Mouse (Mus musculus) neural tube, embryonic 12.5 days (tissue): ENCODE data around the gene Lgals3bp. TPM values are rescaled to one million over a fixed set of nuclear protein-coding genes. Genes with fewer than 3 reads are reported as not detected.

Experiments
- ATAC-seq: fragments of 200-750 bp; cut with Nextera tagmentation; 2 replicates; pipeline ENCODE4 v1.8.0; 2017; ENCODE audit warnings: low read depth, mild to moderate bottlenecking, moderate TSS enrichment, moderate library complexity; ENCODE audit not compliant: low FRiP score
- H3K27ac ChIP-seq: fragments of 300-500 bp; sonication (generic); 2 replicates; pipeline ENCODE4 v1.5.1; 2016
- H3K27me3 ChIP-seq: fragments of 300-500 bp; sonication (generic); replicated peaks from 2 replicates; pipeline ENCODE4 v1.6.1; 2016; ENCODE audit warnings: mild to moderate bottlenecking
- H3K36me3 ChIP-seq: fragments of 300-500 bp; sonication (generic); 2 replicates; pipeline ENCODE4 v1.6.1; 2016; ENCODE audit warnings: mild to moderate bottlenecking
- H3K4me1 ChIP-seq: fragments of 300-500 bp; sonication (generic); 2 replicates; pipeline ENCODE4 v1.6.1; 2016
- H3K4me2 ChIP-seq: fragments of 300-500 bp; sonication (generic); replicated peaks from 2 replicates; pipeline ENCODE4 v1.6.1; 2016; ENCODE audit warnings: mild to moderate bottlenecking
- H3K4me3 ChIP-seq: fragments of 300-500 bp; sonication (generic); 2 replicates; pipeline ENCODE4 v1.5.1; 2016
- H3K9ac ChIP-seq: fragments of 300-500 bp; sonication (generic); 2 replicates; pipeline ENCODE4 v1.6.1; 2016; ENCODE audit warnings: mild to moderate bottlenecking
- H3K9me3 ChIP-seq: fragments of 300-500 bp; sonication (generic); 2 replicates; pipeline ENCODE4 v1.6.1; 2016; ENCODE audit warnings: mild to moderate bottlenecking
- WGBS: fragments of 180-500 bp; shearing (Covaris S2); methylation state at CpG from one replicate; pipeline ENCODE4 v1.1.7; 2016; 5-methylcytosine and 5-hydroxymethylcytosine counted together
- polyA plus RNA-seq: library from polyadenylated mRNA; unstranded; fragments of >200 nt; fragmentation: Nextera tagmentation; extraction: Ambion mirVana; gene quantifications from 2 replicates; pipeline ENCODE4 v1.2.1, GENCODE M21; 2016

The Lgals3bp gene
- polyA plus RNA-seq, 1 experiment from 2014 or later, result 2.0 TPM

DNA sequence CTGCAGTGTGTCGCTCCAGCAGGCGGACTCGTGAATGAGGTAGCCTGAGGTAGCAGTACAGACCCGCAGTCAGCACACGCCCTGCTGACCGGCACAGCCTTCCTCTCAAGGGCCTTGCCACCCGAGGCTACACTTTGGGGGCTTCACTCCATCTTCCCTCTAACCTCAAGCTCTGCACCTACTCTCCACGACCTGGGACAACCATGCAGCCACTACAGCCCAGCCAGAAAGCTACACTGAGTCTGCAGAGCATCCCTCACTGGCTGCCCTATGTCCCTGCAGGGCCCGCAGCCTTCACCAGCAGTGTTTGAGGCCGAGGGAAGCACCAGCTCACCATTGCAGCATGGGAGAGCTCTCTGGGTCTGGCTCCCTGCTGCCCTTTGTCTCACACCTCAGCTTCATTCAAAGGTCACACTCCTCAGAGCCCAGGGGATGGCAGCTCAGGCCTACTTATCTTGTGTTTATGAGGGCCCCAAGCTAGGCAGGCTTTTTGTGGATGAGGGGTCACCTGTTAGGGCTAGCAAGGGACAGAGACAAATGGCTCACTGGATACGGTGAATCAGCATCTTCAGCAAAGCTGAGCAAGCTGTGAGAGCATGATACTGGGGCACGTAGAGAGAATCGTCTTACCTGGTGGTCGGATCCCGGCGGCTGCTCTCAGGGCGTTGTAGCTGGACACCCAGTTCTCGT, 6.3 kb upstream of the Lgals3bp start:
- no peaks in the 10 kb centered on the region for H3K9me3 ChIP-seq
- no peak overlapping the region for H3K9ac ChIP-seq
- H3K27ac ChIP-seq, result no peak overlapping the region
- no peaks in the 10 kb centered on the region; the same call in 1 of the 2 replicates for H3K4me1 ChIP-seq
- H3K36me3 ChIP-seq, result peaks cover 55% of the 10 kb centered on the region
- no peaks in the 10 kb centered on the region for H3K27me3 ChIP-seq
- H3K4me3 ChIP-seq, result no peak overlapping the region
- no peak overlapping the region for H3K4me2 ChIP-seq
- 86% methylated on average over 18 of the region's 18 CpGs for WGBS
- no peak for ATAC-seq

DNA sequence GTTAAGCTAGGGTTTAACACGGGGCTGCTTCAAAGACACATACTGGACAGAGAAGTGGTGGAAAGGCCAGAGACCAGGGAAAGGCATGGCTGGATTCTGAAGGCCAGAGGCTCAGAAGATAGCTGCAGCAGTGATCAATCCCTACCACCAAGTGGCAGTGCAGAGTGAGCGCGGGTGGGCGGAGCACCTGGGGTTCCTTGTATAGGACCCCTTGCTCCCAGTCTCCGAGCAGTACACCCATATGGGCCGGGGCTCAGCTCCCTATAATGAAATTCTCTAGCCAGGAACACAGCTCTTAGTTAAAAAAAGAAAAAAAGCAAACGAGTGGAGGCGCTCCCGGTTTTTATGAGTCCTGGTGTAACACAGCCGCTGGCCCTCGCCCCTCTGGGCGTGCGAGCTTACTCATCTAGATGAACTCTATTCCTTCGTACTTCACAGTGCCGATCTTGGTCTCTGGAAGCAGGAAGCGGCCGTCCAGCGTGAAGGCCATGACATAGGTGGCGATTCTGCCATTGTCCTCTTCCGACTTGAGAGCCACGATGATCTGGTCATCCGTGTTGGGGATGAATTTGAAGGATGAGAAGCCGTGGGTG, 5.5 kb upstream of the Lgals3bp start:
- Histone ChIP-seq H3K4me1 (no peaks in the 10 kb centered on the region; the same call in 1 of the 2 replicates), H3K4me2 (no peak overlapping the region), H3K9ac (no peak overlapping the region), H3K36me3 (peaks cover 52% of the 10 kb centered on the region), H3K27ac (no peak overlapping the region), H3K9me3 (no peaks in the 10 kb centered on the region), H3K4me3 (no peak overlapping the region), H3K27me3 (no peaks in the 10 kb centered on the region)
- ATAC-seq, result no peak
- 88% methylated on average over 23 of the region's 23 CpGs for WGBS

DNA sequence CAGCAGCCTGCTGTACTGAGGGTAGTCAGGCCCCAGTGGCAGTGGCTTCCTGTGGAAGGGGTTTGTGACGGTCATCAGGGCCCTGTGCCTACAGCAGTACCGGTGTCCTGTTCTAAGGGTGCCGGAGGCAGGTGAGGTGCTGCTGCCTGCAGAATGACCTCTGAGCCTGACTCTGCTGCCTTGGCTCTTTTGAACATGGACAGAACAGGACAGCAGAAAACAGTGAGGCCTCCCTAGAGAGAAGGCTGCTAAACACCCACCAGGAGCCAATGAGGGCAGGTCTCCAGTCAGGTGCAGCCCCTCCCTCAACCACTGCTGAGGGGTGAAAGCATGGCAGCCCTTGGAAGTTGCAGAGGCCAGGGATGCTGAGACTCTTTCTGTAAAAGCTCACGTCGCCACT, 4.6 kb upstream of the Lgals3bp start:
- Histone ChIP-seq H3K4me1 (no peaks in the 10 kb centered on the region; the same call in 1 of the 2 replicates), H3K4me2 (no peak overlapping the region), H3K4me3 (no peak overlapping the region), H3K9me3 (no peaks in the 10 kb centered on the region), H3K36me3 (peaks cover 51% of the 10 kb centered on the region), H3K9ac (no peak overlapping the region), H3K27ac (no peak overlapping the region), H3K27me3 (no peaks in the 10 kb centered on the region)
- 92% methylated on average over 5 of the region's 5 CpGs for WGBS
- ATAC-seq, result no peak

DNA sequence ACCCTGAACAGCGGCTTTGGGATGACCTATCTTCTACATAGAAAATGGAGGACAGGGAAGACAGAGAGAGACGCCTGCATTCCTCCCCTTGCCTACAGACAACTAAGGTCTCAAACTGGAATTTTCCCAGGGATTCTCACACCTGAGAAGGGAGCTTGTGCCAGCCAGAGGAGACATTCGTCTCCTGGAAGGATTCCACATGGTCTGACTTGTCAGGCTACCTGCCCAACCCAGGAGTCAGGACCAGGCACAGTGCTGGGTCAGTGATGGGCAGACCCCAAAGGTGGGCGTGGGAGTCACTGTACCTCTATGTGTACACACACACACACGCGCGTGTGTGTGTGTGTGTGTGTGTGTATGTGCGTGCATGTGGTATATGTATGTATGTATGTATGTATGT, 3.4 kb upstream of the Lgals3bp start:
- Histone ChIP-seq H3K36me3 (peaks cover 39% of the 10 kb centered on the region), H3K4me2 (no peak overlapping the region), H3K27ac (no peak overlapping the region), H3K4me3 (no peak overlapping the region), H3K4me1 (peaks cover 4% of the 10 kb centered on the region), H3K27me3 (no peaks in the 10 kb centered on the region), H3K9ac (no peak overlapping the region), H3K9me3 (no peaks in the 10 kb centered on the region)
- WGBS, result 94% methylated on average over 8 of the region's 8 CpGs
- no peak for ATAC-seq

DNA sequence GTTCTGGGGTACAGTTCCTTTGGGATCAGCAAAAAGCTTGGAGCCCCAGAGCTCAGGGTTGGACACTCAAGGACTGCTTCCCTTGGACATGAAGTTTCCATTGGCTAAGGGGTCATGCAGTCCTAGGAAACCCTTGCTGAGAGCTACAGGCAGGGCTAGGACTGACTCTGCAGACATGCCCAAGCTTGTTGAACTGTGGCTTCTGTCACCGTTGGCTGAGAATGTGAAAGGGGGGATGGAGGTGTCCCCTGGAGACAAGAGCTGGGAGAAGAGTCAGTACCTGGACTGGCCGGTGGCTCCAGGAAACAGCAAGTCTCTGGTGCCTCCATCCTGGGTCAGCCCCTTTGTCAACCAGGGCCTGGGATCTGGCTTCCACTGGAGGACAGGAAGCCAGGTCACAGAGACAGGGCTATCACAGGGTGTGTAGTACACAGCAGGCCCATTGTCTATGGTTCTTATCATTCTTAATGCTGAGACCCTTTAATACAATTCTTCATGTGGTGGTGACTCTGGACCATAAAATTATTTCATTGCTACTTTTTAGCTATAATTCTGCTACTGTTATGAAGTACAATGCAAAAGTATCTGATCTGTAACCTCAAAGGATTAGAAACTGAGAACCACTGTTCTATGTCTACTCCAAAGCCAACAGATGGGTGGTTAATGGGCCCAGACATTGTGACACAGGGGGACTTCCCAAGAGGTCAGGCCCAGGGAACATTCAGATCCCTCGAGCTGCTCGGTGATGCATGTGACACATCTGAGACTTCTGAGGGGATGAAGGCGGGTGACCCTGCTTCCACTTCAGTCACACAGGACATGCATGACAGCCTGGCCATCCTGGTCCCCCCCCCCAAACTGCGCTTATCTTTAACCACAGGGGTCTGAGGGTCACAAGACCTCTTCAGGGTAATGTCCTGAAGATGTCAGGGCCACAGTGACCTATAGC, 2.3 kb upstream of the Lgals3bp start:
- Histone ChIP-seq H3K27me3 (no peaks in the 10 kb centered on the region), H3K4me3 (no peak overlapping the region), H3K4me1 (peaks cover 6% of the 10 kb centered on the region; the same call in 1 of the 2 replicates), H3K4me2 (no peak overlapping the region), H3K27ac (no peak overlapping the region), H3K9ac (no peak overlapping the region), H3K36me3 (peaks cover 32% of the 10 kb centered on the region), H3K9me3 (no peaks in the 10 kb centered on the region)
- ATAC-seq, result no peak
- WGBS, result 78% methylated on average over 6 of the region's 6 CpGs

DNA sequence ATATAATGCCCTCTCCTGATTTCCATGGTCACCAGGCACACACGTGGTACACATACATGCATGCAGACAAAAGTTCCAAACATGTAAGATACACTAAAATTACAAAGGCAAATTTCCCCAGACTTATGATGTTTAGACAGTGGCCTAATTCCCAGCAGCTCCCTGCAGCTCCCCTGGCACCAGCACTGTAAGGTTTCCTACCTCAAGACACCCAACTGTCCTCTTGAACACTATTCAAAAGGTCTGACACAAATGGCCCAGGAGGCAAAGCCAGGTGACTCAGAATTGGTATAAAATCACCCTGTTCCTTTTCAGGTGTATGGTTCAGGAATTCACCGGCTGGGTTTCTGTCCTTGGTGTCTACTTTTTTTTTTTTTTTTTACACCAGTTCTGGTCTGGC, 1.3 kb upstream of the Lgals3bp start:
- 87% methylated on average over 2 of the region's 2 CpGs for WGBS
- no peaks in the 10 kb centered on the region for H3K9me3 ChIP-seq
- no peak for ATAC-seq
- H3K27me3 ChIP-seq, result no peaks in the 10 kb centered on the region
- no peak overlapping the region for H3K4me2 ChIP-seq
- H3K4me3 ChIP-seq, result no peak overlapping the region
- peaks cover 27% of the 10 kb centered on the region for H3K36me3 ChIP-seq
- peaks cover 6% of the 10 kb centered on the region; the same call in 1 of the 2 replicates for H3K4me1 ChIP-seq
- H3K27ac ChIP-seq, result no peak overlapping the region
- H3K9ac ChIP-seq, result no peak overlapping the region

DNA sequence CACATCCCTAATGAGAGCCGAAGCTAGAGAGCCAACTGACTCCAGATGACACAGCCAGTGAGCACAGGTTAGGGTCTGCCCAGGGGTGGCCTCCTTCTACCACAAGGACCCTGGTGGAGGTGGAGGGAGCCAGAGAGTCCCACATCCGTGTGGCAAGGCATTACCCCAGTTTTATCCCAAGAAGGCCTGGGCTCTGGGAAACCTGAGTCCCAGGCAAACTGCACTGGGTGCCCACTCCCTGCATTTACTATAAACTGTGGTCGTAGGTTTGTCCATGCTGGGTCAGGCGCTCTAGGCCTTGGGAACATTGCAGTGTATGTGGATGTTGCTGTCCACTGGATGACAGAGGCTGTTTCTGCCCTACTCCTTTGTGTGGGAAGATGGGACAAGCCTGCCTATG, 697 bp downstream of the Lgals3bp start:
- Histone ChIP-seq H3K27me3 (no peaks in the 10 kb centered on the region), H3K27ac (no peak overlapping the region), H3K36me3 (peaks cover 7% of the 10 kb centered on the region; the same call in 1 of the 2 replicates), H3K4me2 (no peak overlapping the region), H3K4me1 (peaks cover 6% of the 10 kb centered on the region; the same call in 1 of the 2 replicates), H3K9ac (no peak overlapping the region), H3K4me3 (no peak overlapping the region), H3K9me3 (no peaks in the 10 kb centered on the region)
- WGBS, result 89% methylated on average over 4 of the region's 4 CpGs
- no peak for ATAC-seq

DNA sequence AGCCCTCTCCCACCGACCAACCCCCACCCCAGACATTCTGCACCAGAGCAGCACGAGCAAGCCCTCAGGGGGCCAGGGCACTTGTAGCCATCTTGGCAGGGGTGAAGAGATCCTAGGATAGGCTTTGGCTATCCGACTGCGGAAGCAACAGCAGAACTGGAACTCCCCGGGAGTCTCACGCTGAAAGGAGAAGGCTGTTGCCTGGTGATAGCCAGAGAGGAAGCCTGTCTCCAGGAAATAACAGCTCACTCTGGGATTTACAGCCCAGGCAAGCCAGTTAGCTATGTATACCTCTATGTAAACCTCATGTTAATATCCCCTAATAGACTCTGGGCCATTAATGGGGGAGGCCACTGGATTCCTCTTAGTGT, 1.3 kb downstream of the Lgals3bp start:
- Histone ChIP-seq H3K36me3 (0 out of 2 replicates have a peak, but pooled peaks cover 2% of the 10 kb centered on the region), H3K27me3 (no peaks in the 10 kb centered on the region), H3K9ac (no peak overlapping the region), H3K4me2 (no peak overlapping the region), H3K4me3 (no peak overlapping the region), H3K4me1 (peaks cover 6% of the 10 kb centered on the region; the same call in 1 of the 2 replicates), H3K9me3 (no peaks in the 10 kb centered on the region), H3K27ac (no peak overlapping the region)
- ATAC-seq, result no peak
- WGBS, result 44% methylated on average over 6 of the region's 6 CpGs

DNA sequence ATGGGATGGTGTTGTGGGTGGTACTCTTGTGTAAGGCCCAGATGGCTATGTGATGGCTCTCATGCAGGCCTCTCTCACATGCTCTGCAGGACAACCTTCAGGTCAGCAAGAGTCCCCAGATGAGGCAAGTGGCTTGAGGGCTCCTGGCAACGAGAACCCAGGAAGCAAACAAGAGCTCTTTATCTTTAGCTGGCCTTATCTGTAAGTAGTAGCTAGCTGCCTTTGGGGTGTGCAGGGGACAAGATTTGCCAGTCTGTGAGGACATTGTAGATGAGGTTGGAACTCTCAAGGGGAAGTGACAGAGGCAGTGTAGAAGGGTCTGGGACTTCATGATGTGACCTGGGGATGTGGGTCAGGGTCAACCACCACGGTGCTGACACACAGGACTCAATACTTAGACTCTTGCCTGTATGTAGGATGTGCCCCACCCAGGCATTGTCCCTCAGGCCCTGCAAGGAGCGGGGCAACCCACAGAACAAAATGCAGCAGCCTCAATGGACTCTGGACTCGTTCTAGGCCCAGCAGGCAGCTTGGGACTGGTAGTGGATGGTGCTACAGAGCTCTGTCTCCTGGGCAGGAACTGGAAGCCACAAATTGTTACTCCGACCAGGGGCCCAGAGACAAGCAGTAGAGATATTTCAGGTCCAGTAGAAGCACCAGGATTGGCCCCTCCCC, 1.9 kb downstream of the Lgals3bp start:
- Histone ChIP-seq H3K9ac (no peak overlapping the region), H3K9me3 (no peaks in the 10 kb centered on the region), H3K36me3 (no peaks in the 10 kb centered on the region), H3K27me3 (no peaks in the 10 kb centered on the region), H3K4me3 (no peak overlapping the region), H3K4me2 (no peak overlapping the region), H3K4me1 (peaks cover 6% of the 10 kb centered on the region; the same call in 1 of the 2 replicates), H3K27ac (no peak overlapping the region)
- no peak for ATAC-seq
- WGBS, result 76% methylated on average over 5 of the region's 5 CpGs

DNA sequence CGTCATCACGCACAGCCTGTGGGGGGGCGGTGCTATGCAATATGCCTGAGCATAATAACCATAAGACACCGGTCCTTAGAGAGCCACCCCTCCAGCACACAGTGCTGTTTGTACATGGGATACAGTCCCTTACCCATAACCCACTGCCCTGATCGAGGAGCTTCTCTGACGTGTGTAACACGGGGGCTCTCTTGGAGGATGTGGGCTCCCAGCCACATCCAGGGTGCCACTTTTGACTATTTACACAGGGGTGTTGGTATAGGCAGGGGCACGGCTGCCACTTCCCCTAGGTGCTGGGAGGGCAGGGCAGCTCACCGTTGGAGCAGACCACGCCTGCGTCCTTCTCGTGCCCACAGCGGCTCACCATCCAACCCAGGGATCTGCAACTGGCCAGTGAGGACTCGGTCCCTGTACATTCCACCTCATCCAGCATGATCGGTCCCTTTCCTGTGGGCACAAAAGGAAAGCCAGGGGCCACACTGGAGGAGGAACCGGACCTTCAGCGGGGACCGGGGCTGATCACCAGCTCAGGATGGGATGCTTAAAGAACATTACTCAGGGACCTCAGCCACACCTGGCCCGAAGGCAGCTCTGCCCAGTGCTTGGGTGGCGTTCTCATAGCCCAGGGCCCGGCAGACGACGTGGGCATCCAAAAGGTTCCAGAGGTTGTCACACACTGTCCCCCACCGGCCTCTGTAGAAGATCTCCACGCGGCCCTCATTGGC, 3.9 kb downstream of the Lgals3bp start:
- Histone ChIP-seq H3K9me3 (no peaks in the 10 kb centered on the region), H3K9ac (no peak overlapping the region), H3K27me3 (no peaks in the 10 kb centered on the region), H3K4me3 (no peak overlapping the region), H3K4me2 (no peak overlapping the region), H3K36me3 (no peaks in the 10 kb centered on the region), H3K4me1 (peaks cover 8% of the 10 kb centered on the region; the same call in 1 of the 2 replicates), H3K27ac (no peak overlapping the region)
- WGBS, result 94% methylated on average over 26 of the region's 26 CpGs
- ATAC-seq, result no peak

DNA sequence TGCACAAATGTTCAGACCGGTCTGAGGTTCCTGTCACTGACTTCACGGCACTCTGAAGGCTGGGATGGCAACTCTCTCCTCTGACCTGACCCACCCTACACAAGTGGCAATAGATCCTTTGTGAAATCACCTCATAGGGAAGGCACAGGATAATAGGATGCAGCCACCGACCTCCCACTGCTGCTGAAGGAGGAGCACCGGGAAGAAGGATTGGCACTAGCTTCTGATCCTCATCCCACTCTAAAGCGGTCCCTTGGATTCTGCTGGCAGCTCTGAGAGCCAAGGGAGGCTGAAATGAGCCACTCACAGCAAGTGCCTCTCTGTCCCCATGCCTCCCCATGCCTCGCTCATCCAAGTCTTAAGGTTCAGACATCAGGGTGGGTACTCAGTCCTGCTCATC, 7.4 kb downstream of the Lgals3bp start:
- whole genome bisulfite sequencing, result 58% methylated on average over 6 of the region's 6 CpGs
- Histone ChIP-seq H3K4me1 (0 out of 2 replicates have a peak, but pooled peaks cover 2% of the 10 kb centered on the region), H3K9ac (no peak overlapping the region), H3K4me2 (no peak overlapping the region), H3K4me3 (no peak overlapping the region), H3K9me3 (no peaks in the 10 kb centered on the region), H3K27ac (no peak overlapping the region), H3K27me3 (no peaks in the 10 kb centered on the region), H3K36me3 (no peaks in the 10 kb centered on the region)
- ATAC-seq, result no peak
